Mouse (Mus musculus) embryonic fibroblast, embryonic 13.5 days (primary cell): Measurements from ENCODE around the gene Camk2d. TPM values are rescaled to one million over a fixed set of nuclear protein-coding genes. Genes with fewer than 3 reads are reported as not detected.

Experiments
- H3K27ac ChIP-seq: 2 replicates; pipeline ENCODE4 v1.5.1; 2012; ENCODE audit warnings: low read length, control low read depth, inconsistent platforms; ENCODE audit not compliant: insufficient read depth
- H3K4me1 ChIP-seq: 2 replicates; pipeline ENCODE4 v1.6.1; 2011; ENCODE audit warnings: low read length; ENCODE audit not compliant: control insufficient read depth, insufficient read depth
- H3K4me3 ChIP-seq: 2 replicates; pipeline ENCODE4 v1.5.1; 2011; ENCODE audit warnings: mild to moderate bottlenecking, control low read depth, low read length; ENCODE audit not compliant: insufficient read depth
- CTCF ChIP-seq: IDR thresholded peaks from 2 replicates; pipeline ENCODE4 v1.5.1; 2011; ENCODE audit warnings: mild to moderate bottlenecking, control low read depth, low read length, moderate library complexity, borderline replicate concordance; ENCODE audit not compliant: insufficient read depth
- POLR2A ChIP-seq: IDR thresholded peaks from 2 replicates; pipeline ENCODE4 v1.6.1; 2011; ENCODE audit warnings: low read depth, mild to moderate bottlenecking, control low read depth, low read length, moderate library complexity
- polyA plus RNA-seq: library from polyadenylated mRNA; stranded (reverse); fragments of >200 nt; gene quantifications from 2 replicates; pipeline ENCODE4 v1.2.4, GENCODE M21; 2011; ENCODE audit warnings: low read depth; ENCODE audit not compliant: missing spikeins, insufficient read length

Gene Camk2d
- polyA plus RNA-seq, 1 experiment: 186 TPM

- H3K4me1 ChIP-seq: peaks cover 2% of the 10 kb centered on the region; the same call in 1 of the 2 replicates
- peak overlapping the region; percentile 97 for H3K4me3 ChIP-seq
- peak overlapping the region; percentile 96 for H3K27ac ChIP-seq
- TF ChIP-seq CTCF (0 out of 2 replicates have a peak, but pooled peaks have one; percentile 20), POLR2A (peak; percentile 75)
These were observed 524 bp downstream of the Camk2d start for GRCm38 (mm10) chr3:126596491-126597160.

GRCm38 (mm10) chr3:126597161-126597595, 1.1 kb downstream of the Camk2d start:
- Histone ChIP-seq H3K4me3 (peak overlapping the region; percentile 97), H3K27ac (peak overlapping the region; percentile 96), H3K4me1 (peaks cover 2% of the 10 kb centered on the region; the same call in 1 of the 2 replicates)
- TF ChIP-seq POLR2A: peak; percentile 21
- no peak for TF ChIP-seq CTCF

- peak overlapping the region; percentile 96 for H3K27ac ChIP-seq
- TF ChIP-seq CTCF (no peak), POLR2A (0 out of 2 replicates have a peak, but pooled peaks have one; percentile 4)
- H3K4me1 ChIP-seq: peaks cover 2% of the 10 kb centered on the region; the same call in 1 of the 2 replicates
- H3K4me3 ChIP-seq: peak overlapping the region; percentile 97
These were observed 1.7 kb downstream of the Camk2d start for GRCm38 (mm10) chr3:126597596-126598328.

- H3K4me3 ChIP-seq: peak overlapping the region; percentile 97
- TF ChIP-seq CTCF (no peak), POLR2A (0 out of 2 replicates have a peak, but pooled peaks have one; percentile 4)
- peaks cover 2% of the 10 kb centered on the region; the same call in 1 of the 2 replicates for H3K4me1 ChIP-seq
- peak overlapping the region; percentile 96 for H3K27ac ChIP-seq
These were observed 2.2 kb downstream of the Camk2d start for GRCm38 (mm10) chr3:126598329-126598676.

- TF ChIP-seq POLR2A (no peak), CTCF (no peak)
- peak overlapping the region; percentile 55; the same call in 1 of the 2 replicates for H3K27ac ChIP-seq
- H3K4me1 ChIP-seq: peaks cover 2% of the 10 kb centered on the region; the same call in 1 of the 2 replicates
- H3K4me3 ChIP-seq: peak overlapping the region; percentile 52
These were observed 2.8 kb downstream of the Camk2d start for GRCm38 (mm10) chr3:126598881-126599280.

GRCm38 (mm10) chr3:126599335-126599734, 3.2 kb downstream of the Camk2d start:
- H3K27ac ChIP-seq: peak overlapping the region; percentile 88
- peaks cover 2% of the 10 kb centered on the region; the same call in 1 of the 2 replicates for H3K4me1 ChIP-seq
- H3K4me3 ChIP-seq: no peak overlapping the region
- no peak for TF ChIP-seq CTCF
- no peak for TF ChIP-seq POLR2A

- H3K4me1 ChIP-seq: peaks cover 2% of the 10 kb centered on the region
These were observed 3.8 kb downstream of the Camk2d start for GRCm38 (mm10) chr3:126599936-126600335.

GRCm38 (mm10) chr3:126602772-126603171, 6.7 kb downstream of the Camk2d start:
- H3K27ac ChIP-seq: no peak overlapping the region
- no peak overlapping the region for H3K4me3 ChIP-seq
- H3K4me1 ChIP-seq: no peaks in the 10 kb centered on the region; the same call in none of the 2 replicates
- no peak for TF ChIP-seq CTCF
- no peak for TF ChIP-seq POLR2A

More at GRCm38 (mm10) chr3:126599936-126600335, 3.8 kb downstream of the Camk2d start:
- Histone ChIP-seq H3K27ac (peak overlapping the region; percentile 88), H3K4me3 (peak overlapping the region; percentile 30)
- TF ChIP-seq POLR2A (no peak), CTCF (no peak)

- H3K4me1 ChIP-seq: peaks cover 7% of the 10 kb centered on the region
- H3K4me3 ChIP-seq: no peak overlapping the region
- TF ChIP-seq POLR2A (no peak), CTCF (no peak)
- no peak overlapping the region for H3K27ac ChIP-seq
These were observed 8.7 kb downstream of the Camk2d start for GRCm38 (mm10) chr3:126604656-126605434.

GRCm38 (mm10) chr3:126609310-126609709, 13.2 kb downstream of the Camk2d start:
- Histone ChIP-seq H3K27ac (no peak overlapping the region), H3K4me1 (peaks cover 26% of the 10 kb centered on the region), H3K4me3 (no peak overlapping the region)
- TF ChIP-seq CTCF (no peak), POLR2A (no peak)
